In genomic region chr2:110085701-110086143, GRCm38 (mm10) we compare ENCODE assay signal across 8 mouse cellular contexts.
A peak's percentile ranks its signal among the peaks of the same experiment; 100 is the strongest.
DNase-seq lines count a peak whose midpoint lies in the region; ATAC-seq lines count a peak whose summit lies in the region.

No protein-coding gene starts in this region.

- no peaks in the 10 kb centered on the region for H3K27me3 ChIP-seq in hindbrain, embryonic 10.5 days (ENCODE audit: insufficient read depth, poor library complexity, severe bottlenecking)
- no peaks in the 10 kb centered on the region for H3K27me3 ChIP-seq in hindbrain, embryonic 14.5 days (ENCODE audit: control insufficient read depth, insufficient read depth, low read length)
- no peaks in the 10 kb centered on the region for H3K27me3 ChIP-seq in limb, embryonic 11.5 days (ENCODE audit: control insufficient read depth, insufficient read depth, low read length)

- H3K9ac ChIP-seq in hindbrain, embryonic 14.5 days, result no peak overlapping the region
- H3K9ac ChIP-seq in limb, embryonic 11.5 days (ENCODE audit: low read length), result no peak overlapping the region

- no peak overlapping the region for H3K4me2 ChIP-seq in hindbrain, embryonic 14.5 days (replicated peaks)
- no peak overlapping the region for H3K4me2 ChIP-seq in limb, embryonic 11.5 days (ENCODE audit: low read depth, severe bottlenecking)

- no peaks in the 10 kb centered on the region for H3K9me3 ChIP-seq in hindbrain, embryonic 10.5 days
- no peaks in the 10 kb centered on the region for H3K9me3 ChIP-seq in hindbrain, embryonic 14.5 days (ENCODE audit: control insufficient read depth, low read length)
- H3K9me3 ChIP-seq in limb, embryonic 11.5 days (ENCODE audit: control insufficient read depth, low read length), result no peaks in the 10 kb centered on the region

- H3K36me3 ChIP-seq in hindbrain, embryonic 10.5 days, result no peaks in the 10 kb centered on the region
- no peaks in the 10 kb centered on the region for H3K36me3 ChIP-seq in hindbrain, embryonic 14.5 days (replicated peaks; ENCODE audit: control insufficient read depth, insufficient read depth)
- H3K36me3 ChIP-seq in limb, embryonic 11.5 days (ENCODE audit: control insufficient read depth, insufficient read depth, low read length), result no peaks in the 10 kb centered on the region

- peak overlapping the region; percentile 1; the same call in 1 of the 2 replicates for H3K27ac ChIP-seq in hindbrain, embryonic 10.5 days
- H3K27ac ChIP-seq in hindbrain, embryonic 14.5 days, result no peak overlapping the region
- peak overlapping the region; percentile 60 for H3K27ac ChIP-seq in limb, embryonic 11.5 days (replicated peaks; ENCODE audit: low read depth, low read length)

- peak; percentile 40 for DNase-seq in hindbrain, embryonic 10.5 days (ENCODE audit: low spot score)
- DNase-seq in hindbrain, embryonic 14.5 days (ENCODE audit: low spot score), result no peak
- DNase-seq in embryo, embryonic 11 days, result peak; percentile 61
- peak; percentile 74 for DNase-seq in heart, adult 8-10 months (ENCODE audit: low spot score)
- peak; percentile 76 for DNase-seq in limb, embryonic 11.5 days (ENCODE audit: low spot score)
- DNase-seq in natural killer cell, adult 2 months (ENCODE audit: low spot score in 2 of 2), result no peak
- DNase-seq in right cerebral cortex, postnatal 14 days, result no peak
- DNase-seq in frontal cortex, adult 2 months (ENCODE audit: extremely low spot score in 1 of 2, low spot score in 1 of 2), result no peak

- H3K4me1 ChIP-seq in hindbrain, embryonic 10.5 days (replicated peaks), result no peaks in the 10 kb centered on the region
- H3K4me1 ChIP-seq in hindbrain, embryonic 14.5 days (replicated peaks; ENCODE audit: control insufficient read depth, insufficient read depth, low read length), result no peaks in the 10 kb centered on the region
- H3K4me1 ChIP-seq in limb, embryonic 11.5 days (ENCODE audit: control insufficient read depth, insufficient read depth, low read length), result no peaks in the 10 kb centered on the region

- 61% methylated on average over 3 of the region's 3 CpGs for WGBS in hindbrain, embryonic 10.5 days
- 60% methylated on average over 3 of the region's 3 CpGs for WGBS in hindbrain, embryonic 14.5 days
- 10% methylated on average over 3 of the region's 3 CpGs for WGBS in limb, embryonic 11.5 days

- no peak for ATAC-seq in hindbrain, embryonic 14.5 days (ENCODE audit: low FRiP score)
- peak; percentile 89 for ATAC-seq in limb, embryonic 11.5 days (ENCODE audit: insufficient number of reproducible peaks, low FRiP score, low TSS enrichment, low read depth)

- H3K4me3 ChIP-seq in hindbrain, embryonic 10.5 days, result no peak overlapping the region
- H3K4me3 ChIP-seq in hindbrain, embryonic 14.5 days (replicated peaks; ENCODE audit: low read length), result no peak overlapping the region
- H3K4me3 ChIP-seq in limb, embryonic 11.5 days (ENCODE audit: low read depth, low read length), result no peak overlapping the region

Comparison
In these comparisons a context has a peak if more than half of its experiments do, and no peak if none do; other contexts are left out.
1. DNase-seq: peak in hindbrain, embryonic 10.5 days (single experiment), embryo, embryonic 11 days (single experiment), heart, adult 8-10 months (single experiment) and limb, embryonic 11.5 days (single experiment); none in hindbrain, embryonic 14.5 days (single experiment), natural killer cell, adult 2 months (0 of 2), right cerebral cortex, postnatal 14 days (single experiment) and frontal cortex, adult 2 months (0 of 2).